Mouse (Mus musculus) CH12.LX (cell line): ENCODE results near the gene Tmsb4x. TPM values are rescaled to one million over a fixed set of nuclear protein-coding genes. Genes with fewer than 3 reads are reported as not detected.

Source experiments
- DNase-seq: peaks from one replicate; pipeline ENCODE4 v3.0.0-alpha.2; 2013; ENCODE audit errors: extremely low read depth
- H3K27ac ChIP-seq: 2 replicates; pipeline ENCODE4 v1.5.1; 2012; ENCODE audit warnings: low read depth, mild to moderate bottlenecking, control low read depth, moderate library complexity; ENCODE audit not compliant: insufficient read depth
- H3K27me3 ChIP-seq: replicated peaks from 2 replicates; pipeline ENCODE3; 2012; ENCODE audit warnings: inconsistent platforms
- H3K36me3 ChIP-seq, 2 experiments: replicated peaks in 1 of 2; 2 replicates each; pipeline versions ENCODE3 to v1.6.1; 2012; ENCODE audit warnings: inconsistent platforms in 1 of 2, low read length in 1 of 2, mild to moderate bottlenecking in 1 of 2, mixed read lengths in 1 of 2, moderate library complexity in 1 of 2; ENCODE audit not compliant: control insufficient read depth in 1 of 2, insufficient read depth in 1 of 2
- H3K4me1 ChIP-seq, 2 experiments: 2 replicates each; pipeline ENCODE4 v1.6.1; 2012; ENCODE audit warnings: inconsistent platforms in 1 of 2, moderate library complexity in 1 of 2; ENCODE audit not compliant: insufficient read depth in 2 of 2, control insufficient read depth in 1 of 2
- H3K4me2 ChIP-seq: 2 replicates; pipeline ENCODE4 v1.6.1; 2012; ENCODE audit warnings: low read depth, mild to moderate bottlenecking, control low read depth; ENCODE audit not compliant: poor library complexity, insufficient read depth, severe bottlenecking
- H3K4me3 ChIP-seq, 3 experiments: fragments of 150-350 bp in 1 of 3; sonication (generic) in 1 of 3; replicated peaks in 1 of 3; 2 replicates each; pipeline versions ENCODE3 to v1.5.1; 2011 to 2012; ENCODE audit warnings: low read depth in 2 of 3, low read length in 2 of 3, mild to moderate bottlenecking in 2 of 3, moderate library complexity in 2 of 3, control low read depth in 1 of 3, improper control_type of control experiment in 1 of 3, inconsistent platforms in 1 of 3, mixed read lengths in 1 of 3; ENCODE audit not compliant: poor library complexity in 1 of 3
- H3K79me2 ChIP-seq: replicated peaks from 2 replicates; pipeline ENCODE4 v1.6.1; 2012; ENCODE audit warnings: mild to moderate bottlenecking, moderate library complexity; ENCODE audit not compliant: control insufficient read depth, poor library complexity, insufficient read depth, severe bottlenecking; ENCODE audit errors: extremely low read depth
- H3K9ac ChIP-seq: 2 replicates; pipeline ENCODE4 v1.6.1; 2012; ENCODE audit warnings: low read depth, mild to moderate bottlenecking, control low read depth, moderate library complexity; ENCODE audit not compliant: insufficient read depth
- H3K9me3 ChIP-seq: replicated peaks from 2 replicates; pipeline ENCODE3; 2012; ENCODE audit warnings: low read length, inconsistent platforms, mixed read lengths
- BHLHE40 ChIP-seq: IDR thresholded peaks from 2 replicates; pipeline ENCODE4 v1.6.1; 2011; ENCODE audit warnings: mild to moderate bottlenecking, low read depth, low read length, improper control_type of control experiment
- CHD1 ChIP-seq: IDR thresholded peaks from 2 replicates; pipeline ENCODE4 v1.6.1; 2012; ENCODE audit warnings: low read depth, low read length, improper control_type of control experiment, inconsistent platforms
- CHD2 ChIP-seq: IDR thresholded peaks from 2 replicates; pipeline ENCODE4 v1.6.1; 2011; ENCODE audit warnings: low read length, improper control_type of control experiment
- CTCF ChIP-seq, 2 experiments: IDR thresholded peaks in 1 of 2; conservative IDR thresholded peaks in 1 of 2; 2 replicates each; pipeline ENCODE4 v1.5.1; 2011 to 2012; ENCODE audit warnings: low read depth in 2 of 2, low read length in 2 of 2, improper control_type of control experiment in 1 of 2, inconsistent platforms in 1 of 2, mild to moderate bottlenecking in 1 of 2, moderate library complexity in 1 of 2
- E2F4 ChIP-seq: IDR thresholded peaks from 2 replicates; pipeline ENCODE4 v1.6.1; 2011; ENCODE audit warnings: low read depth, low read length, improper control_type of control experiment; ENCODE audit not compliant: insufficient replicate concordance
- ELF1 ChIP-seq: IDR thresholded peaks from 2 replicates; pipeline ENCODE4 v1.6.1; 2014; ENCODE audit warnings: low read depth, mild to moderate bottlenecking, inconsistent platforms, low read length, improper control_type of control experiment
- EP300 ChIP-seq: IDR thresholded peaks from 2 replicates; pipeline ENCODE4 v1.6.1; 2011; ENCODE audit warnings: low read length, improper control_type of control experiment
- ETS1 ChIP-seq: conservative IDR thresholded peaks from 2 replicates; pipeline ENCODE4 v1.6.1; 2012; ENCODE audit warnings: low read depth, mild to moderate bottlenecking, inconsistent platforms, low read length, improper control_type of control experiment, moderate library complexity
- GABPA ChIP-seq: IDR thresholded peaks from 2 replicates; pipeline ENCODE4 v1.6.1; 2012; ENCODE audit warnings: low read depth, low read length, improper control_type of control experiment, inconsistent platforms; ENCODE audit not compliant: insufficient replicate concordance
- HCFC1 ChIP-seq: IDR thresholded peaks from 2 replicates; pipeline ENCODE4 v1.6.1; 2012; ENCODE audit warnings: low read depth, mild to moderate bottlenecking, inconsistent platforms, low read length, improper control_type of control experiment
- IRF4 ChIP-seq: IDR thresholded peaks from 2 replicates; pipeline ENCODE4 v1.6.1; 2014; ENCODE audit warnings: low read depth, mild to moderate bottlenecking, inconsistent platforms, low read length, improper control_type of control experiment
- JUN ChIP-seq: IDR thresholded peaks from 2 replicates; pipeline ENCODE4 v1.6.1; 2011; ENCODE audit warnings: low read depth, mild to moderate bottlenecking, low read length, improper control_type of control experiment, moderate library complexity; ENCODE audit not compliant: insufficient read depth
- JUND ChIP-seq: conservative IDR thresholded peaks from 2 replicates; pipeline ENCODE4 v1.6.1; 2011; ENCODE audit warnings: low read depth, low read length, improper control_type of control experiment
- KAT2A ChIP-seq: IDR thresholded peaks from 2 replicates; pipeline ENCODE4 v1.6.1; 2012; ENCODE audit warnings: low read length, improper control_type of control experiment, inconsistent platforms; ENCODE audit not compliant: insufficient replicate concordance
- MAFK ChIP-seq: IDR thresholded peaks from 2 replicates; pipeline ENCODE4 v1.6.1; 2011; ENCODE audit warnings: low read length, improper control_type of control experiment; ENCODE audit not compliant: insufficient replicate concordance
- MAX ChIP-seq: IDR thresholded peaks from 2 replicates; pipeline ENCODE4 v1.6.1; 2011; ENCODE audit warnings: low read length, improper control_type of control experiment
- MAZ ChIP-seq: IDR thresholded peaks from 2 replicates; pipeline ENCODE4 v1.6.1; 2012; ENCODE audit warnings: low read depth, mild to moderate bottlenecking, inconsistent platforms, low read length, improper control_type of control experiment, moderate library complexity
- MEF2A ChIP-seq: IDR thresholded peaks from 2 replicates; pipeline ENCODE4 v1.6.1; 2014; ENCODE audit warnings: low read depth, mild to moderate bottlenecking, inconsistent platforms, low read length, improper control_type of control experiment, borderline replicate concordance
- MXI1 ChIP-seq: IDR thresholded peaks from 2 replicates; pipeline ENCODE4 v1.6.1; 2011; ENCODE audit warnings: mild to moderate bottlenecking, low read depth, low read length, improper control_type of control experiment
- MYC ChIP-seq: IDR thresholded peaks from 2 replicates; pipeline ENCODE4 v1.6.1; 2011; ENCODE audit warnings: low read depth, mild to moderate bottlenecking, improper control_type of control experiment, low read length
- NELFE ChIP-seq: IDR thresholded peaks from 2 replicates; pipeline ENCODE4 v1.6.1; 2011; ENCODE audit warnings: low read depth, low read length, improper control_type of control experiment
- NRF1 ChIP-seq: IDR thresholded peaks from 2 replicates; pipeline ENCODE4 v1.6.1; 2014; ENCODE audit warnings: low read depth, mild to moderate bottlenecking, inconsistent platforms, low read length, improper control_type of control experiment, moderate library complexity
- PAX5 ChIP-seq: IDR thresholded peaks from 2 replicates; pipeline ENCODE4 v1.6.1; 2012; ENCODE audit warnings: low read length, inconsistent platforms, mixed read lengths
- POLR2A ChIP-seq: IDR thresholded peaks from 2 replicates; pipeline ENCODE4 v1.6.1; 2011; ENCODE audit warnings: low read depth, mild to moderate bottlenecking, improper control_type of control experiment, low read length
- POLR2AphosphoS2 ChIP-seq: IDR thresholded peaks from 2 replicates; pipeline ENCODE4 v1.6.1; 2011; ENCODE audit warnings: low read depth, low read length, improper control_type of control experiment
- RAD21 ChIP-seq: IDR thresholded peaks from 2 replicates; pipeline ENCODE4 v1.6.1; 2011; ENCODE audit warnings: low read depth, mild to moderate bottlenecking, low read length, improper control_type of control experiment, moderate library complexity
- RCOR1 ChIP-seq: conservative IDR thresholded peaks from 2 replicates; pipeline ENCODE4 v1.6.1; 2012; ENCODE audit warnings: low read depth, mild to moderate bottlenecking, inconsistent platforms, low read length, improper control_type of control experiment
- SIN3A ChIP-seq: IDR thresholded peaks from 2 replicates; pipeline ENCODE4 v1.6.1; 2012; ENCODE audit warnings: low read length, improper control_type of control experiment, inconsistent platforms
- SMC3 ChIP-seq: IDR thresholded peaks from 2 replicates; pipeline ENCODE4 v1.6.1; 2011; ENCODE audit warnings: low read depth, low read length, improper control_type of control experiment
- TBP ChIP-seq: conservative IDR thresholded peaks from 2 replicates; pipeline ENCODE4 v1.6.1; 2011; ENCODE audit warnings: low read depth, low read length, improper control_type of control experiment
- TCF12 ChIP-seq: IDR thresholded peaks from 2 replicates; pipeline ENCODE4 v1.6.1; 2014; ENCODE audit warnings: low read depth, mild to moderate bottlenecking, inconsistent platforms, low read length, improper control_type of control experiment
- UBTF ChIP-seq: IDR thresholded peaks from 2 replicates; pipeline ENCODE4 v1.6.1; 2012; ENCODE audit warnings: low read depth, mild to moderate bottlenecking, inconsistent platforms, low read length, improper control_type of control experiment, moderate library complexity
- USF1 ChIP-seq: IDR thresholded peaks from 2 replicates; pipeline ENCODE4 v1.6.1; 2014; ENCODE audit warnings: low read depth, mild to moderate bottlenecking, inconsistent platforms, low read length, improper control_type of control experiment
- USF2 ChIP-seq: conservative IDR thresholded peaks from 2 replicates; pipeline ENCODE4 v1.6.1; 2011; ENCODE audit warnings: low read depth, low read length, improper control_type of control experiment
- ZC3H11A ChIP-seq: IDR thresholded peaks from 2 replicates; pipeline ENCODE4 v1.6.1; 2012; ENCODE audit warnings: low read depth, mild to moderate bottlenecking, inconsistent platforms, low read length, improper control_type of control experiment
- ZKSCAN1 ChIP-seq: IDR thresholded peaks from 2 replicates; pipeline ENCODE4 v1.6.1; 2012; ENCODE audit warnings: low read depth, inconsistent platforms, low read length, improper control_type of control experiment, borderline replicate concordance
- ZMIZ1 ChIP-seq: IDR thresholded peaks from 2 replicates; pipeline ENCODE4 v1.6.1; 2012; ENCODE audit warnings: low read depth, mild to moderate bottlenecking, inconsistent platforms, low read length, improper control_type of control experiment
- ZNF384 ChIP-seq: IDR thresholded peaks from 2 replicates; pipeline ENCODE4 v1.6.1; 2012; ENCODE audit warnings: low read depth, low read length, improper control_type of control experiment, inconsistent platforms
- dilution Hi-C: fragments of 300-500 bp; cut with MboI; formaldehyde crosslinking; loops from 2 replicates; pipeline ENCODE4 v1.14.3; 2020; ENCODE audit warnings: low sequenced_read_pairs; ENCODE audit not compliant: extremely low pct_unique_long_range_greater_than_20kb, extremely low pct_ligation_motif_present
- in situ Hi-C: fragments of 300-500 bp; cut with MboI; formaldehyde crosslinking; loops from 3 replicates; pipeline ENCODE4 v1.14.3; 2019; ENCODE audit warnings: low sequenced_read_pairs, low pct_ligation_motif_present, low pct_unique_long_range_greater_than_20kb, mixed read lengths
- polyA plus RNA-seq: library from polyadenylated mRNA; unstranded; fragments of >175 nt; gene quantifications from 2 replicates; pipeline ENCODE4 v1.2.1, GENCODE M21; 2012; ENCODE audit warnings: low read depth; ENCODE audit not compliant: insufficient read length
- total RNA-seq, 2 experiments: library from RNA; depleted of rRNA; stranded (reverse); fragments of 300-350 nt in 1 of 2; fragments of >200 nt in 1 of 2; gene quantifications; 2 replicates each; pipeline ENCODE4 v1.2.3; 2012 to 2014

Tmsb4x gene
- total and polyA plus RNA-seq, 3 experiments, result 1,828 to 6,726 (median 2,307) TPM

- Histone ChIP-seq H3K4me3 (no peak overlapping the region), H3K36me3 (no peaks in the 10 kb centered on the region), H3K27ac (peak overlapping the region; percentile 95), H3K79me2 (no peaks in the 10 kb centered on the region), H3K27me3 (no peaks in the 10 kb centered on the region), H3K9me3 (no peaks in the 10 kb centered on the region), H3K9ac (peak overlapping the region; percentile 33; the same call in 1 of the 2 replicates), H3K4me2 (peak overlapping the region; percentile 71; the same call in 1 of the 2 replicates), H3K4me1 (peaks cover 5 to 34% of the 10 kb centered on the region in 2 experiments)
- no peak for TF ChIP-seq USF1
- no peak for TF ChIP-seq CHD1
- no peak for TF ChIP-seq NELFE
- no peak for TF ChIP-seq ZMIZ1
- TF ChIP-seq JUND, result no peak
- no peak for TF ChIP-seq ZKSCAN1
- TF ChIP-seq PAX5, result no peak
- no peak; the same call in 1 of the 2 replicates for TF ChIP-seq MAFK
- TF ChIP-seq CTCF (conservative IDR thresholded peaks at IDR 0.05 in 1 of 2, IDR thresholded peaks at IDR 0.05 in 1 of 2; ENCODE audit: low read depth in 2 of 2, low read length in 2 of 2), result no peak
- 0 out of 2 replicates have a peak, but pooled peaks have one; percentile 39 for TF ChIP-seq MAZ
- TF ChIP-seq IRF4, result peak; percentile 71; the same call in 1 of the 2 replicates
- 0 out of 2 replicates have a peak, but pooled peaks have one; percentile 15 for TF ChIP-seq TBP
- no peak; the same call in 1 of the 2 replicates for TF ChIP-seq CHD2
- peak; percentile 57 for TF ChIP-seq POLR2A
- TF ChIP-seq TCF12, result peak; percentile 52; the same call in 1 of the 2 replicates
- no peak for TF ChIP-seq BHLHE40
- TF ChIP-seq SIN3A, result peak; percentile 61
- TF ChIP-seq UBTF, result no peak
- TF ChIP-seq RCOR1, result no peak
- no peak; the same call in 1 of the 2 replicates for TF ChIP-seq EP300
- peak; percentile 58; the same call in 1 of the 2 replicates for TF ChIP-seq MXI1
- TF ChIP-seq NRF1, result no peak
- TF ChIP-seq KAT2A, result no peak
- no peak for TF ChIP-seq POLR2AphosphoS2
- TF ChIP-seq JUN, result no peak
- TF ChIP-seq ELF1, result peak; percentile 34; the same call in 1 of the 2 replicates
- no peak for TF ChIP-seq E2F4
- no peak for TF ChIP-seq GABPA
- no peak for TF ChIP-seq SMC3
- no peak for TF ChIP-seq ZC3H11A
- TF ChIP-seq USF2, result no peak
- TF ChIP-seq ETS1, result peak; percentile 32; the same call in 1 of the 2 replicates
- TF ChIP-seq RAD21, result no peak; the same call in 1 of the 2 replicates
- TF ChIP-seq MAX, result peak; percentile 83
- no peak for TF ChIP-seq ZNF384
- 0 out of 2 replicates have a peak, but pooled peaks have one; percentile 37 for TF ChIP-seq HCFC1
- 0 out of 2 replicates have a peak, but pooled peaks have one; percentile 7 for TF ChIP-seq MEF2A
- TF ChIP-seq MYC, result peak; percentile 38; the same call in 1 of the 2 replicates
- dilution Hi-C loops (no loop called here), in situ Hi-C loops (no loop called here)
- DNase-seq, result peak; percentile 79
Observed at GRCm38 (mm10) chrX:167179961-167180642, 29.0 kb downstream of the Tmsb4x start.
